Mouse (Mus musculus): ENCODE data around the gene Gfpt1. TPM values are rescaled to one million over a fixed set of nuclear protein-coding genes. Genes with fewer than 3 reads are reported as not detected.
"Not testable (repeated sequence)": the region's sequence is repeated elsewhere in the genome, so short reads cannot be mapped to it uniquely, and the experiment has no call there.

Gfpt1 gene
- polyA plus RNA-seq, 1 experiment: 17.3 TPM

DNA sequence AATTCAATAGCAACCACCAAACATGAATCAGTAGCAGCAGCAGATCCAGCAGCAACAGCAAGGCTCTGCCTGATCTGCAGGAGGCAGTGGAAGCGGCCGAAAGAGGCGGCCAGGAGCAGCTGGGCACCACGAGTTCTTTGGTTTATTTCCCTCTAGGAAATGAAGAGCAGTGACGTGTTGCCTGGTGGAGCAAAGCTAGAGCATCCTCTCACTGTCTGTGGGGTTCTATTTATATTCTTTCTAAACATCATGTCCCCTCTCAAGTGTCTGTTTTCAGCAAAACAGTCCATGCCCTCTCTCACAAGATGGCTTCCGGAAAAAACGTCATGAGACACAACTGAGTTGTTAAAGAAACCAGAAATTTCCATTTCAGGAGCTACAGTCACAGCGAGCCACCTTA is 3.5 kb upstream of the Gfpt1 start:
- 73% methylated on average over 8 of the region's 8 CpGs for WGBS
- H3K4me3 ChIP-seq (replicated peaks; ENCODE audit: extremely low read depth, low read depth, low read length): no peak overlapping the region
- no peak for DNase-seq
- no peak for TF ChIP-seq POLR2A (IDR thresholded peaks at IDR 0.05; ENCODE audit: borderline replicate concordance, extremely low read depth, low read depth, low read length)
- no peak for TF ChIP-seq CTCF (IDR thresholded peaks at IDR 0.05; ENCODE audit: insufficient read depth, low read length)
- peaks cover 6% of the 10 kb centered on the region for H3K4me1 ChIP-seq (ENCODE audit: control insufficient read depth, insufficient read depth, low read length)

DNA sequence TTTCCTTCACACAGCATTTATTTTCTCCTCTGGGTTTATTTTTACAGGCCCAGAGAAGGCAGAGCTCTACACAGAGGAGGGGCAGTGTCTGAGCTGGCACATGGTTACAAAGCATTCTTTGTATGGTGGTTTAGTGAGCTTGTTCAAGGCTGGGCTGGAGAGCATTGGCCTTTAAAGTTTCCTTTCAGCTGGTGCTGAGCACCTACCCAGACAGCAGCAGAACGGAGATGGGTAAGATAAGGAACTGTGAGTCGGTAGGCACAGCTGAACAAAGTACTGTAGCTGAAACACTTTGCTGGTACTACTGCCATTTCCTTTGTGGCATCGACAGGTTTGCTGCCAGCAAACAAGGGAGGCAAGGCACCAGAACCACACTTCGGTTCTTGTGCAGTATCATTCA is 1.7 kb upstream of the Gfpt1 start:
- Histone ChIP-seq H3K4me1 (ENCODE audit: control insufficient read depth, insufficient read depth, low read length) (peaks cover 6% of the 10 kb centered on the region), H3K4me3 (replicated peaks; ENCODE audit: extremely low read depth, low read depth, low read length) (no peak overlapping the region)
- TF ChIP-seq POLR2A (IDR thresholded peaks at IDR 0.05; ENCODE audit: borderline replicate concordance, extremely low read depth, low read depth, low read length) (no peak), CTCF (IDR thresholded peaks at IDR 0.05; ENCODE audit: insufficient read depth, low read length) (no peak)
- no peak for DNase-seq
- WGBS: 49% methylated on average over 4 of the region's 4 CpGs

DNA sequence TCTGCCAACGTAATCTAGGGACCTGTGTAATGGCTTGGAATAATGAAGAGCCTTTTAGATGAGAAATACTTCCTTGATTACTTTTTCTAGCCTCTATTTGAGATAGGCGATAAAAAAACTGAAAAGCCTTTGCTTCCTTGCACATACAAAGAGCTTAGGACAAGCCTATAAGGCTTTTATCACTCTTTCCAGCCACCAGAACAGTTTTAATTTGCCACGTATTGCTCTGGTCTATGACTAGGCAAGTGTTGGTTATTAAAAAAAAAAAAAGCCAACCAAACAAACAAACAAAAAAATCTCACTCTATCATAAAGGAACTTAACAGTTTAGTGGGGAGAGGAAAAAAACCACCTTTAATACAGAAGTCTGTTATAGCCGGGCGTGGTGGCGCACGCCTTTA is 1.2 kb upstream of the Gfpt1 start:
- Histone ChIP-seq H3K4me1 (ENCODE audit: control insufficient read depth, insufficient read depth, low read length) (peaks cover 6% of the 10 kb centered on the region), H3K4me3 (replicated peaks; ENCODE audit: extremely low read depth, low read depth, low read length) (no peak overlapping the region)
- WGBS: 80% methylated on average over 7 of the region's 7 CpGs
- no peak for DNase-seq
- TF ChIP-seq CTCF (IDR thresholded peaks at IDR 0.05; ENCODE audit: insufficient read depth, low read length): no peak
- no peak for TF ChIP-seq POLR2A (IDR thresholded peaks at IDR 0.05; ENCODE audit: borderline replicate concordance, extremely low read depth, low read depth, low read length)

DNA sequence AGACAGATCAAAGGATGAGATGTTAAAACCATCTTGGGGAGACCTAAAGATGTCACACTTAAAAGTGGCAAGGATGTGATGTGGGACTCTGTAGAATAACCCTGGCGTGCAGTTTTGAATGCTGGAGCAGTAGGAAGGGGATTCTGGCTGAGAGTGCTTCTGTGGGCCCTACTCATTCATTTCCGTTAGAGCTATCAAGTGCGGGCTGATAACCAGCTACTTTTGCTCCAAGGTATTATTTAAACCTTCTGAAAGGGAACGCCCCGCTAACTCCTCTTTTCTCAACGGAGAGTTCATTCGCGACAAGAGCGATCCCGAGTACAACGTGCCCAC is 676 bp upstream of the Gfpt1 start:
- DNase-seq: no peak
- WGBS: under 1% methylated on average over 11 of the region's 11 CpGs
- Histone ChIP-seq H3K4me1 (ENCODE audit: control insufficient read depth, insufficient read depth, low read length) (peaks cover 6% of the 10 kb centered on the region), H3K4me3 (replicated peaks; ENCODE audit: extremely low read depth, low read depth, low read length) (peak overlapping the region; percentile 79)
- TF ChIP-seq POLR2A (IDR thresholded peaks at IDR 0.05; ENCODE audit: borderline replicate concordance, extremely low read depth, low read depth, low read length): no peak
- TF ChIP-seq CTCF (IDR thresholded peaks at IDR 0.05; ENCODE audit: insufficient read depth, low read length): no peak

GRCm38 (mm10) chr6:87043131-87043516 is 478 bp downstream of the Gfpt1 start:
- Histone ChIP-seq H3K4me3 (replicated peaks; ENCODE audit: extremely low read depth, low read depth, low read length) (peak overlapping the region; percentile 72), H3K4me1 (ENCODE audit: control insufficient read depth, insufficient read depth, low read length) (peaks cover 6% of the 10 kb centered on the region; the same call in 1 of the 2 replicates)
- DNase-seq: no peak
- 2% methylated on average over 9 of the region's 9 CpGs for WGBS
- TF ChIP-seq CTCF (IDR thresholded peaks at IDR 0.05; ENCODE audit: insufficient read depth, low read length): no peak

DNA sequence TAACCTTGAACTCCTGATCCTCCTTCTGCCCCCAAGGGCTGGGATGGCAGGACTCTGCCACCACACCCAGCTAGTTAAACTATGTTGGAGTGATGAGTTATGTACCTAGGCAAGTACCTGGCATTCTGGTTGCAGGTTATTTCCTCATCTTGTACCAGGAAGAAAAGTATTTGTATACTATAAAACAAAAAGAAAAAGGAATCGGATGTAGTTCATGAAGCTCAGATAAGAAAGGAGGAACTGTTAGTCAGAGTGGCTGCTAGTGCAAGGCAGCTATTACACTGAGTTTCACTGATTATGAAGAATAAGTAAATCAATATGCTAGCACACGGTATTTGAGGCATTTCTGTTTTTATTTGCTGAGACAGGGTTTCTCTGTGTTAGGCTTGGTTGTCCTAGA is 2.2 kb downstream of the Gfpt1 start:
- no peak for DNase-seq
- TF ChIP-seq POLR2A (IDR thresholded peaks at IDR 0.05; ENCODE audit: borderline replicate concordance, extremely low read depth, low read depth, low read length) (no peak), CTCF (IDR thresholded peaks at IDR 0.05; ENCODE audit: insufficient read depth, low read length) (no peak)
- peaks cover 6% of the 10 kb centered on the region; the same call in 1 of the 2 replicates for H3K4me1 ChIP-seq (ENCODE audit: control insufficient read depth, insufficient read depth, low read length)
- H3K4me3 ChIP-seq (replicated peaks; ENCODE audit: extremely low read depth, low read depth, low read length): no peak overlapping the region
- 50% methylated on average over 2 of the region's 2 CpGs for WGBS

DNA sequence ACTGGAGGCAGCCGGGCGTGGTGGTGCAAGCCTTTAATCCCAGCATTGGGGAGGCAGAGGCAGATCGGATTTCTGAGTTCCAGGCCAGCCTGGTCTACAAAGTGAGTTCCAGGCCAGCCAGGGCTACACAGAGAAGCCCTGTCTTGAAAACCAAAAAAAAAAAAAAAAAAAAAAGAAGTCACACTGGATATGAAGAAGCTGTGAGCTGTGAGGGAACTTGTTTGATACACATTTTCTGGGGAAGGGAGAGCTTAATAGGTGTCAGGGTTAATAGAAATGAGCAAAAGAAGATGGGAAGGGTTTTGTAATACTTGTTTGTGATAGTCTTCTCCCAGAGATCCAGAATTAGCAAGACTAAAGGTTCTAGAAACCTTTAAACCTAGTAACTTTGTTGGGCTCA is 2.9 kb downstream of the Gfpt1 start:
- WGBS: 77% methylated on average over 3 of the region's 3 CpGs
- TF ChIP-seq CTCF (IDR thresholded peaks at IDR 0.05; ENCODE audit: insufficient read depth, low read length) (no peak), POLR2A (IDR thresholded peaks at IDR 0.05; ENCODE audit: borderline replicate concordance, extremely low read depth, low read depth, low read length) (no peak)
- DNase-seq: no peak

GRCm38 (mm10) chr6:87048712-87049111 is 6.1 kb downstream of the Gfpt1 start:
- 99% methylated on average over 7 of the region's 7 CpGs for WGBS
- DNase-seq: not testable (repeated sequence)

More for the DNA sequence above, 2.9 kb downstream of the Gfpt1 start:
- H3K4me1 ChIP-seq (ENCODE audit: control insufficient read depth, insufficient read depth, low read length): peaks cover 6% of the 10 kb centered on the region; the same call in 1 of the 2 replicates
- H3K4me3 ChIP-seq (replicated peaks; ENCODE audit: extremely low read depth, low read depth, low read length): no peak overlapping the region

GRCm38 (mm10) chr6:87051886-87052425 is 9.3 kb downstream of the Gfpt1 start:
- H3K4me1 ChIP-seq (ENCODE audit: control insufficient read depth, insufficient read depth, low read length): no peaks in the 10 kb centered on the region
- TF ChIP-seq POLR2A (IDR thresholded peaks at IDR 0.05; ENCODE audit: borderline replicate concordance, extremely low read depth, low read depth, low read length) (no peak), CTCF (IDR thresholded peaks at IDR 0.05; ENCODE audit: insufficient read depth, low read length) (no peak)
- DNase-seq: no peak
- WGBS: 89% methylated on average over 10 of the region's 10 CpGs
- H3K4me3 ChIP-seq (replicated peaks; ENCODE audit: extremely low read depth, low read depth, low read length): no peak overlapping the region

More at GRCm38 (mm10) chr6:87048712-87049111, 6.1 kb downstream of the Gfpt1 start:
- H3K4me1 ChIP-seq (ENCODE audit: control insufficient read depth, insufficient read depth, low read length); H3K4me3 ChIP-seq (replicated peaks; ENCODE audit: extremely low read depth, low read depth, low read length): not testable (repeated sequence)

GRCm38 (mm10) chr6:87054193-87054592 is 11.5 kb downstream of the Gfpt1 start:
- no peak overlapping the region for H3K4me3 ChIP-seq (replicated peaks; ENCODE audit: extremely low read depth, low read depth, low read length)
- 89% methylated on average over 8 of the region's 8 CpGs for WGBS
- H3K4me1 ChIP-seq (ENCODE audit: control insufficient read depth, insufficient read depth, low read length): no peaks in the 10 kb centered on the region
- no peak for TF ChIP-seq CTCF (IDR thresholded peaks at IDR 0.05; ENCODE audit: insufficient read depth, low read length)
- TF ChIP-seq POLR2A (IDR thresholded peaks at IDR 0.05; ENCODE audit: borderline replicate concordance, extremely low read depth, low read depth, low read length): no peak
- no peak for DNase-seq
